Mouse (Mus musculus) layer of hippocampus, adult 2 months (tissue): ENCODE measurements at regions not wholly inside any gene's neighbourhood (a gene's known extent, or its start where the extent isn't known, plus 50 kb on each side); places are given as distances from the start of the nearest gene placed in this dataset.
"Not testable (repeated sequence)": the region's sequence is repeated elsewhere in the genome, so short reads cannot be mapped to it uniquely, and the experiment has no call there.

Source experiments
- DNase-seq, 2 experiments: peaks; one replicate each; pipeline ENCODE4 v3.0.0; 2022; ENCODE audit warnings: low spot score in 2 of 2
- H3K27ac ChIP-seq: fragments of 200-600 bp; 2 replicates; pipeline ENCODE4 v1.8.1; 2022
- H3K4me3 ChIP-seq: fragments of 200-600 bp; 2 replicates; pipeline ENCODE4 v1.8.1; 2022; ENCODE audit warnings: mild to moderate bottlenecking
- CTCF ChIP-seq: fragments of 200-600 bp; conservative IDR thresholded peaks from 2 replicates; pipeline ENCODE4 v1.8.1; 2022; ENCODE audit warnings: antibody characterized with exemption, mild to moderate bottlenecking, moderate library complexity

DNA sequence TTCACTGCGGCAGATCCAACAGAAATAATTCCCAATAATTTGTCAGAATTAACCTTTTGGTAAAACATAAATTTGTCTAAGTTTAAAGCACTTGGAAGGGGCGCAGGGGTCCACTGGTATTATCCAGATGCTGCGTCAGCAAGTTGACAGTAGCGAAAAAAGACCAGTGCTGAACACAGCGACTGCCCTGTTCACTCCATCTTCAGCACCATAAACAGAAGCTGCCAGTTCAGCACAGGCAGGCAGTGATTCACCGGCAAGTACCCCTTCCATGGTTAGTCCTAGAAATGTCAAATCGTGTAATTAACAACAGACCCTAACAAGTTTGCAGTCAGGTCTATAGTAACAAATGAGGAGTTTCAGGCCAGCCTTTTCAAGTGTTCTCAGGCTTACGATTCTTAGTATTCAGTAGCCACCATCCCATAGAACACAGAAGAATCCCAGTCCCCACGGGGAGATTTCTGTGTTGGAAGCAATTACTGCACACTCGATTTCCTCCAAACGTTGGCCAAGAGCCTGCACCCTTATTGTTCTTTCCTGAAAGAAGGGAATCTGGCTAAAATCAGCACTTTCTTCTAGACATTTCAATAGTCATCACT is 93.6 kb downstream of the Sox4 start:
- Histone ChIP-seq H3K4me3 (no peak overlapping the region), H3K27ac (no peak overlapping the region)
- no peak for DNase-seq
- TF ChIP-seq CTCF: no peak

DNA sequence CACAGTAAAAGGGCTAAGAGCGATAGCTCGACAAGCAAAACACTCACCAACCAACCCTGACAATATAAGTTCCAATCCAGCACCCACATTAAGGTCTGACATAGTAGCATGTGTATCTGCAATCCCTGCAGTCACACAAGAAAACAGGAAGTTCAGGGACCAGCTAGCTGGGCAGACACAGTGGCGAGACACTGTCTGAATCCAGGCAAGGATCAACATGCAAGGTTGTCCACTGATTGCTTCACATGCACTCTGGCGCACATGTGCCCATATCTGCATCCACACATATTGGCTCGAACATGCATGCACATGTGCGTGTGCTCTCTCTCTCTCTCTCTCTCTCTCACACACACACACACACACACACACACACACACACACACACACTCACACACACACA is 95.5 kb downstream of the Sox4 start:
- no peak for DNase-seq
- no peak overlapping the region for H3K27ac ChIP-seq
- H3K4me3 ChIP-seq: no peak overlapping the region
- TF ChIP-seq CTCF: no peak

DNA sequence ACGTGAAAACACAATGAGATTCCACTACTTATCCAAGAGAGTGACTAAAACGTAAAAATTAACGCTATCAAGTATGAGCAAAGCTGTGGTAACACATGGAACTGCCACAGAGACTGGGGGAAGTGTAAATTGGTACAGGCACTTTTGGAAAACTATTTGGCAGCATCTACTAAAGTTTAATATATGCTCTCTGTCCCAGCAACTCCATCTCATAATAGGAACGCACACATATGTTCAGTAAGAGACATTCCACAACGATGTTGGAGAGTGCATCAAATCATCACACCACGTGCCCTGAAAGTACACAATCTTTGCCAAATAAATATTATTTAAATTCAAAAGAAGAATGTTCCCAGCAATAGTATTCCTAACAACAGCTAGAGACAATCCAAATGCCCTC is 96.3 kb downstream of the Sox4 start:
- TF ChIP-seq CTCF: no peak
- no peak overlapping the region for H3K27ac ChIP-seq
- no peak for DNase-seq
- no peak overlapping the region for H3K4me3 ChIP-seq

DNA sequence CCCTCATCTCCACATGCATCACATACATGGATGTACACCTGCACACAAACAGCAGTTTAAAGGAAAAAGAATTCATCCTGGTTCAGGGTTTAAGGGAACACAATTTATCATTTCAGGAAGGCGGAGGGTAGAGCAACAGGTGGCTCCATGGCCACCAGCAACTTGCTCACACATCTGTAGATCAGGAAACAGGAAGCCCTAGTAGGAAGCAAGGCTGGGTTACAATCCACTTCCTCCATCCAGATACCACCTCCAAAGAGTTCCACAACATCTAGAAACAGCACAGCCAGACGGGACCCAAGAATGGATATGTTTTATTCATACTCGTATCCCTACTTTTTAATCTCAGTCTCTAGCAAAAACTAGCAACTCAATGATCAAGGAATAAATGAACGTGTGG is 97.0 kb downstream of the Sox4 start:
- no peak for DNase-seq
- no peak overlapping the region for H3K27ac ChIP-seq
- no peak for TF ChIP-seq CTCF

DNA sequence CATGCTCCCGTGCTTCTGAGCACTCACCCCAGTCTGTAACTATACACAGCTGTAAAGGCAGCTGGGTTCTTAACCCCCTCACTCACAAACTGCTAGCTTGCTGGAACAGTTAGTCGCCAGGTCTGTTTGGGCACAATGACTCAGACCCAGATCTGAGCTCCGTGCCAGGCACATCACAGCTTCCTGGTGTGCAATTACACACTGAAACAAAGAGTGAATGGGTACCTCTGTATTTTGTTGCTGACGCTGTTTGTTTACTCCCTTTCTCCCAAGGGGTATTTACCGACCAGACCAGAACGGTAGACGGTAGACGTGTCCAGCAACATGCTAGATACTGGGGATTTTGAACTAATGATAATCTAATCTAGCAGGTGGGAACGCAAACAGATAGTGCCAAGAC is 99.3 kb downstream of the Sox4 start:
- DNase-seq: no peak
- TF ChIP-seq CTCF: no peak
- Histone ChIP-seq H3K27ac (no peak overlapping the region), H3K4me3 (no peak overlapping the region)

More for the DNA sequence above, 97.0 kb downstream of the Sox4 start:
- H3K4me3 ChIP-seq: no peak overlapping the region

DNA sequence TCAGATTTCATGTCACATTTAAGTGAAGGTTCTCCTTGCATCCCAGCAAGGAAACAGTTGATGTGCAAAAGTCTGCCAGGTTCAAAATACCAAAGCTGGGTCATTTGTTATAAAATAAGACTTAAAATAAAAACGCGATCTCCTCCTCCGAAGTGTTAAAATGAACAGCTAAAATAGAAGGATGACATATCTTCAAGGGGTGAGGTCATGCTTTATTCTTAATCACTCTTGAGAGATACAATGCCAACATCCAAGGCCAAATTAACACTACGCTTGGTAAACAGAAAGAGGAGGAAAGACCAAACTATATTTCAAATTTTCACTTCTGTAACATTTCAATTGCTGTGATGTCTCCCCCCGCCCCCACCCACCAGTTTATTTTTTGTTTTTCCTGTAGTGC is 105.2 kb downstream of the Sox4 start:
- Histone ChIP-seq H3K4me3 (no peak overlapping the region), H3K27ac (no peak overlapping the region)
- DNase-seq: no peak
- TF ChIP-seq CTCF: no peak

DNA sequence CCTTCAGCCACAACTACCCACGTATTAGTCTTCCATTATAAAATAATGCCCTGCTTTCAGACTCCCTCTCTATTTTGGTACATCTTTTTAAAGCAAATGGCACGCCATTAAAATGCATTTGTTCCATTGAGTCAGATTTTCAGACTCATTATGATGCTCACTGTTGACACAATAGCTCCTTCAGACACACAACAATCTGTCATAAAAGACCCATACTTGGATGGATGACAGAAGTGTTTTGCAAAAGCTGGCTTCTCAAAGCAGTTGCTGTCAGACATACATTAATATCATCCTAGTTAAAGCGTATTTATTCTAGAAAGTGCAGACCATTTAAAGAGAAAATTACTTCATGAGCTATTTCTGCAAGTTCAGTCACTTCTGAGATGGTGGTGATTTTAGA is 106.0 kb downstream of the Sox4 start:
- DNase-seq: peak in 1 of 2 experiments; percentile 11
- Histone ChIP-seq H3K27ac (no peak overlapping the region), H3K4me3 (no peak overlapping the region)
- TF ChIP-seq CTCF: no peak

DNA sequence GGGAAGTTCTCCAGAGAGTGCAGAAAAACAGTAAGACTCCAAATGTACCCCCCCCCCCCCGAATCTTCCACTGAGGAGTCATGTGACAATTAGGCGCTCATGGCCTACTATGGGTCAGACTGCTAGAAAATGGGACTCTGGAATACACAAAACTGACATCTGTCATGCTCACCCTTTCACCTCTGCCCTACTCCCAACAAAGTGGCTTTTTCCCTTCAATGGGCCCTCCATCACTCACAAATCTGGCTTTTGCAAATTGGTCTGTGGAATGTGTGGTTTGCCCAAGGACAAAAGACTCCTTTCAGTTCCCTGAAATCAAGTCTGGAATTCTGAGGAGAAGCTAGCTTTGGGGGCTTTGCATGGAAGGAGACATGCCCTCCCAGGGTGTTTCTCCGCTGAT is 109.0 kb downstream of the Sox4 start:
- no peak for DNase-seq
- H3K27ac ChIP-seq: no peak overlapping the region
- no peak overlapping the region for H3K4me3 ChIP-seq
- no peak for TF ChIP-seq CTCF

DNA sequence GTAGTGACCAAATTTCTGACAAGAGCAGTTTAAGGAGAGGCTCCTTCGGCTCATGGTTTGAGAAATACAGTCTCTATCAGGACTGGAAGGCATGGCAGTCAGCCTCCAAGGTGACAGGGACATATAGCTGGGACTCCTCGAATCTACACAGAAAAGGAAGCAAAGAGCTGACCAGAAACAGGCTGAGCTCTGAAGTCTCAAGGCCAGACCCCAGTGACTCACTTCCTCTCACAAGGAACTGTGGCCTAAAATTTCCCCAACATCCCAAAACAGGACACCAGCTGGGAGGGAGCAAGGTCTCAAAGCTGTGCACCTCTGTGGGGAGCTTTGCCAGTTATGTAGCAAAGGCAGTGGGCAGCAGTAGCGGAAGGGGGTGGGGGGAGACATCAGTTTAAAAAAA is 110.7 kb downstream of the Sox4 start:
- no peak overlapping the region for H3K4me3 ChIP-seq
- TF ChIP-seq CTCF: no peak
- no peak overlapping the region for H3K27ac ChIP-seq
- no peak for DNase-seq

DNA sequence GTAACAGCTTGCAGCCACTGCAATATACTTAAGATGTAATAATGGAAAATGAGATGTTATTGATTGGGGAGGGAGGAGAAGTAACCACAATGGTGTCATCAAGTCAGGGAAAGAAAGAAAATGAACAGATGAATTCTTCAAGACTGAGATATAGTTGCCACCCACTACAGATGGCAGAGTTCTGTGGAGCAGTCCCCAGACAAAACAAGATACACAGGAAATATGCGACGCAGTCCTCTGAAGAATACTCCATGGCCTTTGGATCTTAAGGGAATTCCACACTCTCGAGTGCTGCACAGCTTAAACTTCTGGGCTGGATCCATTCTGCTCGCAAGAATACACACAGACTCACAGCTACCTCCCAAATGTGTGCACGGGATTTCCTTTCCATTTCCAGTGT is 113.4 kb downstream of the Sox4 start:
- DNase-seq: no peak
- Histone ChIP-seq H3K27ac (no peak overlapping the region), H3K4me3 (no peak overlapping the region)
- TF ChIP-seq CTCF: no peak

DNA sequence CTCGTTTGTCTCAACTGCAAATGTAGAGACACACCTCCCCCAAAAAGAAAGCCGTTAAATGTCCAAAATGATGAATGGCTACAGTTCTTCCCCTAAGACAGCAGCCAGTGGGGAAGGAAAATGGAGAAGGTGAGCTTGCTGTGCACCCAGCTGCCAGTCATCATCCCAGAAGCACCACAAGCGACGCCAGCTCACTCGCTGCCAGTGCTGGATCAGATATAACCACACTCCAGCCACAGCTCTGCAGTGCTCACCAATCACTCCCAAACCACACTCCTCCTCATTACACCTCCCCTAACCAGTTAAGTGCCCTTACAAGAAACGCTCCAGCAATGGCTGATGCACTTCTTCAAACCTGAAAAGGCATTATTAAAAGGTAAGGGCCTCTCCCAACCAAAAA is 114.4 kb downstream of the Sox4 start:
- no peak for TF ChIP-seq CTCF
- Histone ChIP-seq H3K27ac (no peak overlapping the region), H3K4me3 (no peak overlapping the region)
- no peak for DNase-seq

DNA sequence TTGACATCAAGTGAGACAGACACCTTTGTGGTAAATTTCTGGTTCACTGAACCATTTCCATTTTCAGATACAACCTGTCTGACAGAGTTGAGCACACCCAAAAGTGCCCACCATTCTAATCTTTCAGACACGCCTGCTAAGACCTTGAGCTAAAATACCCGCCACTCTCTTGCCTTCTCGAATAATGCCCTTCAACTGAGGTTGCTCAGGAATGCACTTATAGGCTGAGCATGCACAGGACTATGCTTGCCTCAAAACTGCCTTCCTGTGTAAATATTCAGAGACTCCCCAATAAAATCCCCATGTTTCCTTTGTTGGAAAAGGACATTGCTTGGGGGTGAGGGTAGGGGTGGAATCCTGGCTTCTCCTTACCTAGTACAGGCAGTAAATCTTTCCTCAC is 115.3 kb downstream of the Sox4 start:
- Histone ChIP-seq H3K27ac (no peak overlapping the region), H3K4me3 (no peak overlapping the region)
- no peak for TF ChIP-seq CTCF
- DNase-seq: no peak

DNA sequence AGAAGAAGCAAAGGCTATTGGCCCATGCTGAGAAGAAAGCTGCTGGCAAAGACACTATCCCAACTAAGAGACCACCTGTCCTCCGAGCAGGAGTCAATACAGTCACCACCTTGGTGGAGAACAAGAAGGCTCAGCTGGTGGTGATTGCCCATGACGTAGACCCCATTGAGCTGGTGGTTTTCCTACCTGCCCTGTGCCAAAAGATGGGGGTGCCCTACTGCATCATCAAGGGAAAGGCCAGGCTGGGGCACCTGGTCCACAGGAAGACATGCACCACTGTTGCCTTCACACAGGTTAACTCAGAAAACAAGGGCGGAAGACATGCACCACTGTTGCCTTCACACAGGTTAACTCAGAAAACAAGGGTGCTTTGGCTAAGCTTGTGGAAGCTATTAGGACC is 116.3 kb downstream of the Sox4 start:
- not testable (repeated sequence) for DNase-seq, H3K27ac ChIP-seq, H3K4me3 ChIP-seq

DNA sequence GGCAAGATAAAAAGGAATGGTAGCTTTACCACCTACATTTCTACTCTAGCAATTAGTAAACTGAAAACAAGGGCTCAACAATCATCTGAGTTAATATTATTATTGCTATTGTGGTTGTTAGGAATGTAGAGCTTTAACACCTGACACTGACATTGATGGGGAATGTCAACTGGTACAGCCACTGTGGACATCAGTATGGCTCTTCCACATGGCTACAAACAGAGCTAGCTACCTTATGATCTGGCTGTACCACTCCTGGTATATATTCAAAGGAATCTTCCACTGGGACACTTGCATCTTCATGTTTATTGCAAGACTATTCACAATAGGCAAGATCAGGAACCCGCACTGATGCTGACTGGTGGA is 119.8 kb downstream of the Sox4 start:
- no peak overlapping the region for H3K4me3 ChIP-seq
- no peak for DNase-seq
- H3K27ac ChIP-seq: no peak overlapping the region
- no peak for TF ChIP-seq CTCF
